Mouse (Mus musculus) urinary bladder, postnatal 10 days (tissue): ENCODE data around the gene Platr17.
A peak's percentile ranks its signal among the peaks of the same experiment; 100 is the strongest.

Experiments used
- DNase-seq: peaks from one replicate; pipeline ENCODE4 v3.0.0; 2022; ENCODE audit warnings: low spot score

The Platr17 gene

GRCm38 (mm10) chr17:33920282-33921097, 15.6 kb downstream of the Platr17 start:
- DNase-seq, result no peak

GRCm38 (mm10) chr17:33921361-33921760, 16.4 kb downstream of the Platr17 start:
- DNase-seq, result no peak

- no peak for DNase-seq
Observed at GRCm38 (mm10) chr17:33924577-33925283, 19.8 kb downstream of the Platr17 start.

GRCm38 (mm10) chr17:33925406-33926116, 20.6 kb downstream of the Platr17 start:
- DNase-seq, result no peak

GRCm38 (mm10) chr17:33926207-33926932, 21.4 kb downstream of the Platr17 start:
- DNase-seq, result no peak

GRCm38 (mm10) chr17:33928251-33928947, 23.5 kb downstream of the Platr17 start:
- DNase-seq, result no peak

- peak; percentile 81 for DNase-seq
Observed at GRCm38 (mm10) chr17:33929371-33930279, 24.7 kb downstream of the Platr17 start, which contains the start of gene Rgl2. Gene Rgl2, plus strand, starts transcription at chr17:33929543.

GRCm38 (mm10) chr17:33930280-33931158, 25.6 kb downstream of the Platr17 start:
- DNase-seq, result no peak

- DNase-seq, result no peak
Observed at GRCm38 (mm10) chr17:33931159-33931866, 26.4 kb downstream of the Platr17 start.

- no peak for DNase-seq
Observed at GRCm38 (mm10) chr17:33931947-33932346, 27.0 kb downstream of the Platr17 start.

GRCm38 (mm10) chr17:33932448-33932847, 27.5 kb downstream of the Platr17 start:
- DNase-seq, result no peak

- no peak for DNase-seq
Observed at GRCm38 (mm10) chr17:33932970-33933369, 28.0 kb downstream of the Platr17 start.

GRCm38 (mm10) chr17:33935422-33936055, 30.6 kb downstream of the Platr17 start:
- no peak for DNase-seq

- DNase-seq, result no peak
Observed at GRCm38 (mm10) chr17:33936993-33937392, 32.1 kb downstream of the Platr17 start.

- no peak for DNase-seq
Observed at GRCm38 (mm10) chr17:33938783-33939182, 33.8 kb downstream of the Platr17 start.

- no peak for DNase-seq
Observed at GRCm38 (mm10) chr17:33940206-33940805, 35.4 kb downstream of the Platr17 start, which contains the start of the genes Pfdn6 and Wdr46. Gene Pfdn6, minus strand, starts transcription at chr17:33940343. Gene Wdr46, plus strand, starts transcription at chr17:33940660.

GRCm38 (mm10) chr17:33940981-33941380, 36.0 kb downstream of the Platr17 start:
- DNase-seq, result no peak
